Mouse (Mus musculus): ENCODE measurements at regions not wholly inside any gene's neighbourhood (a gene's known extent, or its start where the extent isn't known, plus 50 kb on each side); places are given as distances from the start of the nearest gene placed in this dataset.
A peak's percentile ranks its signal among the peaks of the same experiment; 100 is the strongest.

GRCm38 (mm10) chr15:51671667-51672372 lies 2212.9 kb upstream of the Gm7489 start:
- DNase-seq = no peak

- DNase-seq = no peak
These were observed 2211.2 kb upstream of the Gm7489 start for GRCm38 (mm10) chr15:51673483-51673882.

- DNase-seq = no peak
These were observed 2209.4 kb upstream of the Gm7489 start for GRCm38 (mm10) chr15:51675291-51675690.

- DNase-seq = no peak
These were observed 2208.0 kb upstream of the Gm7489 start for GRCm38 (mm10) chr15:51676694-51677093.

GRCm38 (mm10) chr15:51677266-51677665 lies 2207.4 kb upstream of the Gm7489 start:
- no peak for DNase-seq

GRCm38 (mm10) chr15:51679186-51679902 lies 2205.4 kb upstream of the Gm7489 start:
- DNase-seq = no peak

GRCm38 (mm10) chr15:51680494-51680893 lies 2204.2 kb upstream of the Gm7489 start:
- DNase-seq = no peak

- no peak for DNase-seq
These were observed 2203.5 kb upstream of the Gm7489 start for GRCm38 (mm10) chr15:51681191-51681590.

- DNase-seq = peak; percentile 3
These were observed 2202.4 kb upstream of the Gm7489 start for GRCm38 (mm10) chr15:51682331-51682730.

- DNase-seq = no peak
These were observed 2197.6 kb upstream of the Gm7489 start for GRCm38 (mm10) chr15:51687007-51687540.

- no peak for DNase-seq
These were observed 2195.2 kb upstream of the Gm7489 start for GRCm38 (mm10) chr15:51689498-51689897.

GRCm38 (mm10) chr15:51692671-51693070 lies 2192.0 kb upstream of the Gm7489 start:
- no peak for DNase-seq

- DNase-seq = peak; percentile 79
These were observed 2188.2 kb upstream of the Gm7489 start for GRCm38 (mm10) chr15:51696344-51697016.

GRCm38 (mm10) chr15:51704198-51704597 lies 2180.5 kb upstream of the Gm7489 start:
- no peak for DNase-seq

GRCm38 (mm10) chr15:51709871-51710655 lies 2174.6 kb upstream of the Gm7489 start:
- peak; percentile 87 for DNase-seq

GRCm38 (mm10) chr15:51720873-51721308 lies 2163.8 kb upstream of the Gm7489 start:
- DNase-seq = no peak

GRCm38 (mm10) chr15:51721363-51721762 lies 2163.3 kb upstream of the Gm7489 start:
- DNase-seq = no peak

GRCm38 (mm10) chr15:51724127-51724526 lies 2160.6 kb upstream of the Gm7489 start:
- DNase-seq = peak; percentile 40

GRCm38 (mm10) chr15:51725457-51725856 lies 2159.2 kb upstream of the Gm7489 start:
- no peak for DNase-seq

- no peak for DNase-seq
These were observed 2154.6 kb upstream of the Gm7489 start for GRCm38 (mm10) chr15:51730106-51730505.

GRCm38 (mm10) chr15:51730805-51731412 lies 2153.8 kb upstream of the Gm7489 start:
- peak; percentile 36 for DNase-seq

GRCm38 (mm10) chr15:51734194-51734593 lies 2150.5 kb upstream of the Gm7489 start:
- DNase-seq = no peak
